Mouse (Mus musculus): ENCODE measurements around the gene Dbi. TPM values are rescaled to one million over a fixed set of nuclear protein-coding genes. Genes with fewer than 3 reads are reported as not detected.

The Dbi gene
- polyA plus RNA-seq, 1 experiment = 247 TPM

DNA sequence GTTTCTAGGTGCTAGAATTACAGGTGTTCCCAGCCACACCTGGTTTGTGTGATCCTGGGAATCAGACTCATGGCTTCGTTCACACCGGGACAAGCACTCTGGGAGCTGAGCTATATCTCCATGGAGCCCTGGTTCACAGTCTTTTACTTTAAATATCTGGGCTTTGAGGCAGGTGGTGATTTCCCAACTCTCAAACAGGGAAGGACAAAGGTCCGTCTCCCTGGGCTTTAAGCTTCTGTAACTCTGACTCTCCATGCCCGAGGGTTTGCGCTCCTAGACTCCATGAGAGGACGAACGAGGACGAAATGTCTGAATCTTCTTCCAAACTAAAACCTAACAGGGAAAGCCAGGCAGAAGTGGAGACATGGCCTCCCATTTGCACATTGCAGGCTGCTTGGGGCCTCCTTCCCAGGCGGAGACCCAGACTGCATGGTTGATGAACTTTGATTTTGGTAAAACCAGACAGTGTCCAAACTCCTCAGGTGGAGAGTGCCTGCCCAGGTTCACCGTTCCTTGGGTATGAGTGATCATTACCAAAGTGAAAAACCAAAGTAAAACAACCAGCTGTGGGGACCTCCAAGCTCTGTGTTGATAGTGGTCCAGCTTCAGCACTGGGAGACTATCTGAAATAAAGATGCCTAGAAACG, 56.7 kb downstream of the Dbi start:
- Histone ChIP-seq H3K27ac (ENCODE audit: control insufficient read depth, insufficient read depth, low read length) (no peak overlapping the region), H3K27me3 (ENCODE audit: control insufficient read depth, insufficient read depth, low read length) (no peaks in the 10 kb centered on the region), H3K4me3 (ENCODE audit: control insufficient read depth, insufficient read depth, low read length) (no peak overlapping the region), H3K36me3 (ENCODE audit: control insufficient read depth, insufficient read depth, low read length) (no peaks in the 10 kb centered on the region), H3K4me1 (replicated peaks; ENCODE audit: control insufficient read depth, insufficient read depth, low read length) (no peaks in the 10 kb centered on the region)
- WGBS = 94% methylated on average over 11 of the region's 11 CpGs
- no peak for DNase-seq
- no peak for TF ChIP-seq POLR2A (IDR thresholded peaks at IDR 0.05; ENCODE audit: control insufficient read depth, extremely low read depth, insufficient read depth, low read length, poor library complexity)
- TF ChIP-seq CTCF (IDR thresholded peaks at IDR 0.05; ENCODE audit: borderline replicate concordance, control insufficient read depth, extremely low read depth, insufficient read depth, low read length, poor library complexity) = no peak

Other genes with a start within 250 kb of the Dbi start
- 6.9 and 7.5 TPM in 2 replicates for gene Tmem177, start 207.9 kb downstream of the Dbi start, polyA plus RNA-seq (2012; rRNA removed)
- not detected in 2 replicates for gene Cfap221, start 123.8 kb downstream of the Dbi start, polyA plus RNA-seq (2012; rRNA removed)
- 0.96 TPM in 2 replicates for gene Sctr, start 114.2 kb downstream of the Dbi start, polyA plus RNA-seq (2012; rRNA removed)
- 15.7 and 18.5 TPM in 2 replicates for gene Tmem37, start 47.0 kb downstream of the Dbi start, polyA plus RNA-seq (2012; rRNA removed)
- 4.4 and 5.5 TPM in 2 replicates for gene 3110009E18Rik, start 109 bp upstream of the Dbi start, polyA plus RNA-seq (2012; rRNA removed)
- gene Steap3, start 151.6 kb upstream of the Dbi start, polyA plus RNA-seq (2012; rRNA removed) = 19.4 and 24.2 TPM in 2 replicates
- 0.11 and 0.28 TPM in 2 replicates for gene C1ql2, start 219.5 kb upstream of the Dbi start, polyA plus RNA-seq (2012; rRNA removed)

Measured in thymus, adult 2 months (tissue).